Mouse (Mus musculus) CH12.LX (cell line): ENCODE measurements around the gene Fthl17c.
A peak's percentile ranks its signal among the peaks of the same experiment; 100 is the strongest.
"Not testable (repeated sequence)": the region's sequence is repeated elsewhere in the genome, so short reads cannot be mapped to it uniquely, and the experiment has no call there.

Experiments used
- CTCF ChIP-seq, 2 experiments: IDR thresholded peaks in 1 of 2; conservative IDR thresholded peaks in 1 of 2; 2 replicates each; pipeline ENCODE4 v1.5.1; 2011 to 2012; ENCODE audit warnings: low read depth in 2 of 2, low read length in 2 of 2, improper control_type of control experiment in 1 of 2, inconsistent platforms in 1 of 2, mild to moderate bottlenecking in 1 of 2, moderate library complexity in 1 of 2
- E2F4 ChIP-seq: IDR thresholded peaks from 2 replicates; pipeline ENCODE4 v1.6.1; 2011; ENCODE audit warnings: low read depth, low read length, improper control_type of control experiment; ENCODE audit not compliant: insufficient replicate concordance
- POLR2A ChIP-seq: IDR thresholded peaks from 2 replicates; pipeline ENCODE4 v1.6.1; 2011; ENCODE audit warnings: low read depth, mild to moderate bottlenecking, improper control_type of control experiment, low read length
- TBP ChIP-seq: conservative IDR thresholded peaks from 2 replicates; pipeline ENCODE4 v1.6.1; 2011; ENCODE audit warnings: low read depth, low read length, improper control_type of control experiment
- TCF12 ChIP-seq: IDR thresholded peaks from 2 replicates; pipeline ENCODE4 v1.6.1; 2014; ENCODE audit warnings: low read depth, mild to moderate bottlenecking, inconsistent platforms, low read length, improper control_type of control experiment
- USF1 ChIP-seq: IDR thresholded peaks from 2 replicates; pipeline ENCODE4 v1.6.1; 2014; ENCODE audit warnings: low read depth, mild to moderate bottlenecking, inconsistent platforms, low read length, improper control_type of control experiment

DNA sequence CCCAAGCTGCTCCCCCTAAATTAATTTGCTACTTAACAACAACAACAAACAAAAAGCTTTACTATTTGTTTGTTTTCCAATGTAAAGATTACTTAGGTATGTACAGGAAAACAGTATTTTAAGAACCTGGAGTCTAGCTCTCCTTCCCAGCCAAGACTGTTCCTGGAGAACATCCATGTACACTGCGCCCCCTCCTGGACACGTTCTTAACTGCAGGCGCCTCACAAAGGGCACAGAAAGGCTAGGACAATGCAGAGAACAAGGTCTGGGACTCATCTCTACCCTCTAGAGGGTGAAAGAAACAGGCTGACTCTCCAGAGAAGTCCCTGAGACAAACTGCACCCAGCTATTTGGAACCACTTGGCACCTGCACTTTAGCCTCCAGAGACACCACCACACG is 11.7 kb downstream of the Fthl17c start:
- not testable (repeated sequence) for TF ChIP-seq USF1, POLR2A, E2F4, TCF12, TBP
- TF ChIP-seq CTCF (conservative IDR thresholded peaks at IDR 0.05 in 1 of 2, IDR thresholded peaks at IDR 0.05 in 1 of 2; ENCODE audit: low read depth in 2 of 2, low read length in 2 of 2): peak in 1 of 2 experiments; percentile 37; a peak in 2 of 4 replicates
